ENCODE assay signal across 8 mouse cellular contexts in the genomic region with DNA sequence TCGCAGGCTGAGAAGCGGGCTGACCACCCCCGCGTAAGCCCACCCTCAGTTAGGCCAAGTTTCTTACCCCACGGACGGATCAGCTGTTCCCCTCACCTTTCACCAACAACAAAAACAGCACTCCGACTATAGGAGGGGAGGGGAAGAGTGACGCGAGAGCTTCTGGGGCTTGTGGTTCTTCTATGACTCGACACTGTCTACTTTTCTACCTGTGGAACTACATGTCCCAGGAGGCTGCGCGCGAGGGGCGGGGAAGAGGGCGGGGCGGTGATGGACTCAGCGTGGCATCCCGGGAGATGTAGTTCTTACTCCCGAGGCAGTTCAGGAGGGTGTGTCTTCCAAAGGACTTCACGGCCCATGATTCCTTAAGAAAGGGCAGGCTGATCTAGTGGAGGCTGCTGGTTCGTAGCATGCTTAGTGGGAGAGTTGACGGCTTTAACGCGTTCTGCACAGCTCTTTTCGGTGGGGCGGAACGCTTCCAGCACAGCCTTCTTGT. TPM values are rescaled to one million over a fixed set of nuclear protein-coding genes. Genes with fewer than 3 reads are reported as not detected.
DNase-seq lines count a peak whose midpoint lies in the region; ATAC-seq and TF ChIP-seq lines count a peak whose summit lies in the region.

A gene (minus strand): TSS at position 199 of the 496 bp plus-strand sequence.

- TF ChIP-seq CTCF in MEL (IDR thresholded peaks at IDR 0.05 in 2 of 3, conservative IDR thresholded peaks at IDR 0.05 in 1 of 3; ENCODE audit: control insufficient read depth in 1 of 3, insufficient read depth in 1 of 3, low read depth in 2 of 3, low read length in 3 of 3, poor library complexity in 1 of 3, severe bottlenecking in 1 of 3) = 0 out of 6 replicates have a peak, but pooled peaks of 1 of the 3 experiments have one; percentile 5
- no peak for TF ChIP-seq CTCF in cerebellum, adult 2 months (IDR thresholded peaks at IDR 0.05; ENCODE audit: borderline replicate concordance, insufficient read depth, low read depth, low read length)
- no peak for TF ChIP-seq CTCF in forebrain, postnatal 0 days (IDR thresholded peaks at IDR 0.05; ENCODE audit: low read depth)

- 1% methylated on average over 27 of the region's 27 CpGs for WGBS in cerebellum, adult 2 months
- WGBS in forebrain, postnatal 0 days = under 1% methylated on average over 27 of the region's 27 CpGs
- WGBS in lung, embryonic 15.5 days = under 1% methylated on average over 27 of the region's 27 CpGs

- TF ChIP-seq RAD21 in MEL (IDR thresholded peaks at IDR 0.05; ENCODE audit: low read depth, low read length) = no peak

- peak; percentile 99 for DNase-seq in MEL (ENCODE audit: low read depth, low spot score)
- peak; percentile 92 to 96 for DNase-seq in cerebellum, adult 2 months
- peak; percentile 97 for DNase-seq in forebrain, postnatal 0 days
- DNase-seq in heart, postnatal 4 days = peak; percentile 96
- DNase-seq in layer of hippocampus, adult 8-10 months (ENCODE audit: low spot score in 2 of 2) = peak; percentile 96 to 97
- peak; percentile 96 for DNase-seq in ovary, adult 18-20 months (ENCODE audit: low spot score)
- peak; percentile 95 for DNase-seq in thymus, postnatal 0 days (ENCODE audit: low spot score)

- H3K79me2 ChIP-seq in MEL (ENCODE audit: control insufficient read depth, insufficient read depth, low read length, poor library complexity) = no peaks in the 10 kb centered on the region

- peak; percentile 31 to 66; a peak in 2 of 4 replicates for TF ChIP-seq POLR2A in MEL (IDR thresholded peaks at IDR 0.05; ENCODE audit: control insufficient read depth in 1 of 2, insufficient read depth in 1 of 2, low read depth in 1 of 2, low read length in 2 of 2, poor library complexity in 1 of 2)
- TF ChIP-seq POLR2A in cerebellum, adult 2 months (IDR thresholded peaks at IDR 0.05; ENCODE audit: borderline replicate concordance, insufficient read depth, low read length) = peak; percentile 47; the same call in 1 of the 2 replicates

- peak within 1 kb of the TSS; percentile 58 to 85 for H3K4me3 ChIP-seq in MEL (ENCODE audit: control insufficient read depth in 1 of 2, insufficient read depth in 1 of 2, low read depth in 2 of 2, low read length in 2 of 2)
- peak within 1 kb of the TSS; percentile 93 for H3K4me3 ChIP-seq in cerebellum, adult 2 months (replicated peaks; ENCODE audit: insufficient read depth, low read depth, low read length)
- peak within 1 kb of the TSS; percentile 49 for H3K4me3 ChIP-seq in forebrain, postnatal 0 days (ENCODE audit: low read depth, low read length)
- peak within 1 kb of the TSS; percentile 63 for H3K4me3 ChIP-seq in lung, embryonic 15.5 days

- H3K27ac ChIP-seq in MEL (ENCODE audit: control insufficient read depth, low read depth, low read length) = peak within 1 kb of the TSS; percentile 44; the same call in 1 of the 2 replicates
- H3K27ac ChIP-seq in cerebellum, adult 2 months (ENCODE audit: insufficient read depth, low read length) = no peak within 1 kb of the TSS
- H3K27ac ChIP-seq in forebrain, postnatal 0 days (ENCODE audit: low read depth, low read length) = 0 out of 2 replicates have a peak within 1 kb of the TSS, but pooled peaks have one; percentile 22
- H3K27ac ChIP-seq in lung, embryonic 15.5 days = peak within 1 kb of the TSS; percentile 79

- peak; percentile 100 for ATAC-seq in forebrain, postnatal 0 days
- peak; percentile 99 for ATAC-seq in lung, embryonic 15.5 days (ENCODE audit: borderline replicate concordance, extremely low read depth, low FRiP score, low TSS enrichment)

- peaks cover 5 to 21% of the 10 kb centered on the region in 2 experiments; a peak in 3 of 4 replicates for H3K4me1 ChIP-seq in MEL (ENCODE audit: control insufficient read depth in 1 of 2, insufficient read depth in 2 of 2, low read length in 2 of 2)
- peaks cover 3% of the 10 kb centered on the region; the same call in 1 of the 2 replicates for H3K4me1 ChIP-seq in cerebellum, adult 2 months (ENCODE audit: control insufficient read depth, insufficient read depth, low read length)
- H3K4me1 ChIP-seq in forebrain, postnatal 0 days (ENCODE audit: insufficient read depth) = peaks cover 9% of the 10 kb centered on the region; the same call in 1 of the 2 replicates
- peaks cover 12% of the 10 kb centered on the region for H3K4me1 ChIP-seq in lung, embryonic 15.5 days

- TF ChIP-seq EP300 in MEL (IDR thresholded peaks at IDR 0.05; ENCODE audit: low read depth in 1 of 2, low read length in 2 of 2) = no peak

- H3K4me2 ChIP-seq in forebrain, postnatal 0 days (ENCODE audit: low read depth) = peak within 1 kb of the TSS; percentile 62
- peak within 1 kb of the TSS; percentile 63 for H3K4me2 ChIP-seq in lung, embryonic 15.5 days

- no peaks in the 10 kb centered on the region for H3K9me3 ChIP-seq in MEL (replicated peaks; ENCODE audit: insufficient read depth, low read length)
- no peaks in the 10 kb centered on the region for H3K9me3 ChIP-seq in forebrain, postnatal 0 days (ENCODE audit: low read length)
- no peaks in the 10 kb centered on the region for H3K9me3 ChIP-seq in lung, embryonic 15.5 days

- H3K27me3 ChIP-seq in MEL (ENCODE audit: control insufficient read depth in 1 of 2, insufficient read depth in 2 of 2, low read length in 2 of 2) = peaks cover 0 to 3% of the 10 kb centered on the region in 2 experiments; a peak in 2 of 4 replicates
- no peaks in the 10 kb centered on the region for H3K27me3 ChIP-seq in cerebellum, adult 2 months (ENCODE audit: control insufficient read depth, insufficient read depth, low read length)
- no peaks in the 10 kb centered on the region for H3K27me3 ChIP-seq in forebrain, postnatal 0 days (ENCODE audit: insufficient read depth, low read length)
- no peaks in the 10 kb centered on the region for H3K27me3 ChIP-seq in lung, embryonic 15.5 days

- peak within 1 kb of the TSS; percentile 58 for H3K9ac ChIP-seq in MEL (ENCODE audit: control insufficient read depth, low read depth, low read length, poor library complexity, severe bottlenecking)
- H3K9ac ChIP-seq in forebrain, postnatal 0 days = peak within 1 kb of the TSS; percentile 34
- peak within 1 kb of the TSS; percentile 54 for H3K9ac ChIP-seq in lung, embryonic 15.5 days

- peaks cover 0 to 7% of the 10 kb centered on the region in 2 experiments; a peak in 2 of 4 replicates for H3K36me3 ChIP-seq in MEL (ENCODE audit: control insufficient read depth in 1 of 2, insufficient read depth in 2 of 2, low read length in 2 of 2)
- H3K36me3 ChIP-seq in forebrain, postnatal 0 days (ENCODE audit: insufficient read depth) = peaks cover 21% of the 10 kb centered on the region
- no peaks in the 10 kb centered on the region for H3K36me3 ChIP-seq in lung, embryonic 15.5 days

TF ChIP-seq in MEL, 35 proteins besides CTCF, POLR2A, EP300 and RAD21 (continues in another document):
- peak; percentile 100 for TF ChIP-seq SIN3A (IDR thresholded peaks at IDR 0.05; ENCODE audit: low read length)
- TF ChIP-seq UBTF (IDR thresholded peaks at IDR 0.05; ENCODE audit: borderline replicate concordance, insufficient read depth, low read depth, low read length) = no peak
- TF ChIP-seq E2F4 (IDR thresholded peaks at IDR 0.05; ENCODE audit: borderline replicate concordance, low read depth, low read length) = no peak
- no peak for TF ChIP-seq ZC3H11A (IDR thresholded peaks at IDR 0.05; ENCODE audit: low read depth, low read length)
- 0 out of 2 replicates have a peak, but pooled peaks have one; percentile 39 for TF ChIP-seq TCF12 (IDR thresholded peaks at IDR 0.05; ENCODE audit: low read depth, low read length)
- peak; percentile 71 for TF ChIP-seq TBP (IDR thresholded peaks at IDR 0.05; ENCODE audit: low read depth, low read length)
- TF ChIP-seq ZNF384 (IDR thresholded peaks at IDR 0.05; ENCODE audit: low read depth, low read length) = 0 out of 2 replicates have a peak, but pooled peaks have one; percentile 69
- TF ChIP-seq NELFE (IDR thresholded peaks at IDR 0.05; ENCODE audit: low read depth, low read length) = peak; percentile 36; the same call in 1 of the 2 replicates
- TF ChIP-seq MEF2A (IDR thresholded peaks at IDR 0.05; ENCODE audit: extremely low read depth, insufficient replicate concordance, low read depth, low read length, poor library complexity, severe bottlenecking) = no peak
- TF ChIP-seq MYB (IDR thresholded peaks at IDR 0.05; ENCODE audit: low read depth, low read length) = no peak
- peak; percentile 69; the same call in 1 of the 2 replicates for TF ChIP-seq ELF1 (IDR thresholded peaks at IDR 0.05; ENCODE audit: low read depth, low read length)
- TF ChIP-seq ZMIZ1 (IDR thresholded peaks at IDR 0.05; ENCODE audit: low read depth, low read length) = no peak
- no peak for TF ChIP-seq TAL1 (IDR thresholded peaks at IDR 0.05; ENCODE audit: low read length)
- TF ChIP-seq ZKSCAN1 (IDR thresholded peaks at IDR 0.05; ENCODE audit: low read depth, low read length) = no peak
- TF ChIP-seq MAX (IDR thresholded peaks at IDR 0.05; ENCODE audit: low read length) = peak; percentile 85
- TF ChIP-seq MYC (IDR thresholded peaks at IDR 0.05; ENCODE audit: low read depth, low read length) = no peak; the same call in 1 of the 2 replicates
- peak; percentile 92 for TF ChIP-seq MXI1 (IDR thresholded peaks at IDR 0.05; ENCODE audit: low read depth, low read length)
- TF ChIP-seq HCFC1 (IDR thresholded peaks at IDR 0.05; ENCODE audit: low read depth, low read length) = peak; percentile 96
- TF ChIP-seq RCOR1 (IDR thresholded peaks at IDR 0.05; ENCODE audit: low read depth, low read length) = no peak
- TF ChIP-seq NRF1 (IDR thresholded peaks at IDR 0.05; ENCODE audit: insufficient read depth, low read depth, low read length, poor library complexity, severe bottlenecking) = peak; percentile 62
- peak; percentile 100 for TF ChIP-seq KAT2A (conservative IDR thresholded peaks at IDR 0.05; ENCODE audit: low read depth, low read length)
- no peak for TF ChIP-seq ETS1 (IDR thresholded peaks at IDR 0.05; ENCODE audit: low read depth, low read length)
- no peak for TF ChIP-seq POLR2AphosphoS5 (IDR thresholded peaks at IDR 0.05; ENCODE audit: borderline replicate concordance, low read depth, low read length)

RNA-seq across cellular contexts. Expression of the gene that starts here (rescaled TPM):
- 2.9 and 3.5 TPM in 2 replicates for total RNA-seq in MEL (2012; rRNA removed)
- 10 to 100 TPM in 1 of 2 experiments, not detected in 1; 19.0 TPM for polyA plus RNA-seq in MEL (2012; ENCODE audit: insufficient read depth in 1 of 2, insufficient read length in 2 of 2, low read depth in 1 of 2, low replicate concordance in 2 of 2, missing spikeins in 1 of 2)
- 55.8 and 56.0 TPM in 2 replicates for polyA plus RNA-seq in cerebellum, adult 2 months (2012; rRNA removed)
- 42.6 and 47.1 TPM in 2 replicates for total RNA-seq in forebrain, postnatal 0 days (2014; rRNA removed)
- polyA plus RNA-seq in forebrain, postnatal 0 days (2015; fragmentation: Nextera tagmentation; extraction: Ambion mirVana) = 33.5 and 36.9 TPM in 2 replicates
- 10 to 100 TPM; 65.6 to 71.0 TPM for total RNA-seq in heart, postnatal 4 days (2021)
- total RNA-seq in layer of hippocampus, adult 8-10 months (2022) = 10 to 100 TPM; 87.2 to 96.6 (median 91.0) TPM
- polyA plus RNA-seq in lung, embryonic 15.5 days (2015; fragmentation: Nextera tagmentation; extraction: Ambion mirVana) = 48.0 and 51.4 TPM in 2 replicates
- polyA plus RNA-seq in thymus, postnatal 0 days (2015; fragmentation: Nextera tagmentation; extraction: Ambion mirVana) = 55.9 and 58.4 TPM in 2 replicates
